Mouse (Mus musculus) testis, postnatal 14 days (tissue): ENCODE data around the gene Kdm5c.
"Not testable (repeated sequence)": the region's sequence is repeated elsewhere in the genome, so short reads cannot be mapped to it uniquely, and the experiment has no call there.

Experiments
- DNase-seq: peaks from one replicate; pipeline ENCODE4 v3.0.0; 2021; ENCODE audit warnings: low spot score

Gene Kdm5c

DNA sequence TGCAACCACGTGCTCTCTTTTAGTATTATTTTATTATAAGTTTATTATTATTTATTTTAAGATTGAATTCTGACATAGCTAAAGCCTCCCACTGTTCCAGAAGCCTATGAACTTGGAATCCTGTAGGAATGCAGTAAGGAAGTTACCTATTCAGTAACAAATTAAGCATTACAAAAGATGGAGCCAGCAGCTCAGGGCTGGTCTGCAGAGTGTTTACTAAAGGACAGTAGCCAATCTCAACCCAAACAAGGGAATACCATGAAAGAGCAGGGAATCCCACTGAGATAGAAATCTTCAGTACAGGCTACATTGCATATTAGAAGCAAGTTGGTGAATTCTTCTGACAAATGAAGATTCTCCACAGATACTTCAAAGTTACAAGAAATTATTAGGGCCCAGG lies 54.2 kb downstream of the Kdm5c start:
- DNase-seq, result not testable (repeated sequence)

DNA sequence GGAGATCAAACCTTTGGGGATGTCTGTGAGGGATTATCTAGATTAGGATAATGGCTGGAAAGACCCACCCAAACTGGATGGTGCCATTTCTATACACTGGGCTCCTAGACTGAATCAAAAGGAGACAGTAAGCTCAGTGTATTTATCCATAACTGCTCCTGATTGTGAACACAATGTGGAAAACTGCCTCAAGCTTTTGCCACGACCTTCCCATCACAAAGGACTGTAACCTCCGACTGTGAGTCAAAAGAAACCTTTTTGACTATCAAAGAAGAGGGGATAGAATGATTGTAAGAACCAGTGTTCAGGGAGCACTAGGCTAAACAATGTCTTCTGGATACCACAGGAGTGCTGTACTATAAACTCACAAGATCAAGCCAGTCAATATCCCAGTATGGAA lies 73.4 kb downstream of the Kdm5c start:
- no peak for DNase-seq

DNA sequence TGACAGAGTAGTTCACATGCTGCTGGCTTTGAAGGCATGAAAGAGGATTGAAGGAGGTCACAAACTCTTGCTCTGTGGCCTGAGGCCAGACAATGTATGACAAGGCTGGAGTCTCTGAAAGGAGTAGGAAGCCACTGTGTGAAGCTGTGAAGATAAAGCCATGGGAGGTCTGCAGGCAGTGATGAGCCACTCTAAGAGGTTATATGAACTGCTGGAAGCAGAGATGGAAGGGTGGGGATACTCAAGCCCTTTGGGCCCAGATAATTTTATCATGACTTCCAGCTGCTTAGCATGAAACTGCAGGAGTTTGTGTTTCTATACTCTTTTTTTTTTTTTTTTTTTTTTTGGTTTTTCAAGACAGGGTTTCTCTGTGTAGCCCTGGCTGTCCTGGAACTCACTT lies 74.6 kb downstream of the Kdm5c start:
- DNase-seq, result no peak

DNA sequence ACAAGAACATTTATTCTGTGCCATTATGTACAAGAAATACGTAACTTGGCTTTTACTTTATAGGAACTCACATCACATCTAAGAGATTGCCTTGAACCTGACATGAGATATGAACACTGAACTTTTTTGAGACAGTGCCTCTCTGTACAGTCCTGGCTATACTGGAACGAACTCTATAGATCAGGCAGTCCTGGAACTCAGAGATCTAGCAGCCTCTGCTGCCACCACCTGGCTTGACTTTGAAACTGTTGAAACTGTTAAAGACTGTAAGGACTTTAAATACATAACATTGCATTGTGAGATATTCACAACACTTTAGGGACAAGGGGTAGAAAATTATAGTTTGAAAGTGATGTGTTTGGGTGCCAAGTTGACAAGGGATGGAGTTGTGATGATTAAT lies 75.1 kb downstream of the Kdm5c start:
- DNase-seq, result no peak

DNA sequence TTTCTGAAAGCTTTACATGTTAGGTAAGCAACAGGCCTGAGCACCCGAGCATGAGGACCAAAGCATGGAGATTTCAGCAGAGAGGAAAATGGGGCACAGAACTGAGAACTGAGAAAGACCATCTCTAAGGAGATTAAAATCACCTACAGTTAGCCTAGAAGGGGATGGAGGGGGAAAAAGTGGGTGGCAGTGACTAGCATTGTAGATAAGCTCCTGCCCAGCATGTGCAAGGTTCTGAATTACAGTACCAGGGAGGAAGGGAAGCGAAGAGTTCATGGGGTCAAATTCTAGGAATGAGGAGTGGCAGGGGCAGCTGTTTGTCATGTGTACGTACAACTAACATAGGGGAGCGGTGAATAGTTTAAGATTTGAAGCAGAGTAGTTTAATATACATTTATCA lies 87.7 kb downstream of the Kdm5c start:
- no peak for DNase-seq

GRCm38 (mm10) chrX:152322776-152323175 lies 90.0 kb downstream of the Kdm5c start:
- DNase-seq, result no peak

DNA sequence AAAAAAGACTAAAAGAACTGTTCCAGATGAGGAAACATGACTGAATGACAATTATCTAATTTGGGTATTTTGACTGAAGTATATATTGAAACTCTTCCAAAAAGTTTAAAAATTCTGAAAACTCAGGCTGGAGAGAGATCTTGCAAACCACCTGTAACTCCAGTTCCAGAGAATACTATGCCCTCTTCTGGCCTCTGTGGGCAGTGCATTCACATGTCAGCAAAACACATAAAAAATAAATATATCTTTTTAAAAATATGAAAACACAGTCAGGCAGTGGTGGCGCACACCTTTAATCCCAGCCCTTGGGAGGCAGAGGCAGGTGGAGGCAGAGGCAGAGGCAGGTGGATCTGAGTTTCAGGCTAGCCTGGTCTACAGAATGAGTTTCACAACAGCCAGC lies 90.8 kb downstream of the Kdm5c start:
- DNase-seq, result no peak
